Comparison of ENCODE assay signal across 18 mouse cellular contexts in genomic region chr7:63984329-63984728, GRCm38 (mm10). TPM values are rescaled to one million over a fixed set of nuclear protein-coding genes. Genes with fewer than 3 reads are reported as not detected.
DNase-seq lines count a peak whose midpoint lies in the region; ATAC-seq lines count a peak whose summit lies in the region.
"Had no signal": no experiment of that assay in that cellular context is flagged by ENCODE, and none has a peak within 500 bp of the region (broad histone marks: within the 10 kb centered on the region; RNA-seq: fewer than 3 reads in every experiment).

No protein-coding gene starts in this region.

- peak; percentile 83 for DNase-seq in heart, adult 11 months
- no peak for DNase-seq in heart, embryonic 10.5 days (ENCODE audit: low spot score)
- peak; percentile 81 to 88 for DNase-seq in thymus, postnatal 10 days (ENCODE audit: low spot score in 2 of 2)
- no peak for DNase-seq in testis, postnatal 14 days (ENCODE audit: low spot score)
- no peak for DNase-seq in cerebellum, adult 8-10 months
- DNase-seq: cerebellum, postnatal 36 days; kidney, postnatal 10 days; right cerebral cortex, adult 18-20 months had no signal

- no peaks in the 10 kb centered on the region for H3K9me3 ChIP-seq in heart, embryonic 10.5 days
- H3K9me3 ChIP-seq: embryonic facial prominence, embryonic 15.5 days; forebrain, embryonic 13.5 days; hindbrain, embryonic 10.5 days; limb, embryonic 10.5 days had no signal

- H3K4me1 ChIP-seq in heart, embryonic 10.5 days, result peaks cover 15% of the 10 kb centered on the region

- ATAC-seq in CD4-positive, CD25-positive, alpha-beta regulatory T cell, adult 4 months, result peak; percentile 66
- peak; percentile 49 for ATAC-seq in megakaryocyte, adult 5-6 weeks (ENCODE audit: poor library complexity, severe bottlenecking)
- ATAC-seq in erythroid progenitor cell, adult 5-6 weeks (replicated peaks; ENCODE audit: low FRiP score, poor library complexity, severe bottlenecking), result no peak
- ATAC-seq: forebrain, embryonic 13.5 days; intestine, embryonic 16.5 days; midbrain, embryonic 16.5 days had no signal

- H3K4me3 ChIP-seq in heart, embryonic 10.5 days, result no peak overlapping the region
- H3K4me3 ChIP-seq: embryonic facial prominence, embryonic 15.5 days; forebrain, embryonic 13.5 days; hindbrain, embryonic 10.5 days; limb, embryonic 10.5 days had no signal

- WGBS in heart, embryonic 10.5 days, result 81% methylated on average over 2 of the region's 2 CpGs

- no peak overlapping the region for H3K27ac ChIP-seq in heart, embryonic 10.5 days
- H3K27ac ChIP-seq: embryonic facial prominence, embryonic 15.5 days; forebrain, embryonic 13.5 days; limb, embryonic 10.5 days; macrophage had no signal

- H3K27me3 ChIP-seq in heart, embryonic 10.5 days (ENCODE audit: insufficient read depth, poor library complexity, severe bottlenecking), result no peaks in the 10 kb centered on the region
- H3K27me3 ChIP-seq: embryonic facial prominence, embryonic 15.5 days; forebrain, embryonic 13.5 days had no signal

- no peaks in the 10 kb centered on the region for H3K36me3 ChIP-seq in heart, embryonic 10.5 days
- H3K36me3 ChIP-seq: embryonic facial prominence, embryonic 15.5 days; hindbrain, embryonic 10.5 days; limb, embryonic 10.5 days had no signal

RNA-seq across cellular contexts. Expression of gene Klf13, which starts 45.6 kb away (rescaled TPM):
- 17.3 and 18.3 TPM in 2 replicates for polyA plus RNA-seq in heart, embryonic 10.5 days (2016; fragmentation: Nextera tagmentation; extraction: Ambion mirVana)
- polyA plus RNA-seq in CD4-positive, CD25-positive, alpha-beta regulatory T cell, adult 4 months (2017; shearing (Covaris generic)), result 100 to 1,000 TPM; 209 to 217 TPM
- total RNA-seq in megakaryocyte, adult 5-6 weeks (2015), result 108 and 122 TPM in 2 replicates
- 61.7 and 64.4 TPM in 2 replicates for total RNA-seq in megakaryocyte, adult 5-6 weeks (2017)
- 41.8 and 46.9 TPM in 2 replicates for total RNA-seq in erythroid progenitor cell, adult 5-6 weeks (2015; ENCODE audit: low replicate concordance)
- 53.8 and 60.1 TPM in 2 replicates for total RNA-seq in erythroid progenitor cell, adult 5-6 weeks (2017; ENCODE audit: low replicate concordance)

Comparison
In these comparisons a context has a peak if more than half of its experiments do, and no peak if none do; other contexts are left out.
1. DNase-seq: peak in heart, adult 11 months (single experiment) and thymus, postnatal 10 days (2 of 2); none in heart, embryonic 10.5 days (single experiment), testis, postnatal 14 days (single experiment) and cerebellum, adult 8-10 months (single experiment).